Mouse (Mus musculus): Measurements from ENCODE around the gene Ecm2. TPM values are rescaled to one million over a fixed set of nuclear protein-coding genes. Genes with fewer than 3 reads are reported as not detected.

Ecm2 gene
- polyA plus RNA-seq, 1 experiment from 2014 or later: 2.1 TPM

- WGBS: 81% methylated on average over 1 of the region's 1 CpGs
- no peak overlapping the region for H3K9ac ChIP-seq (replicated peaks)
- no peaks in the 10 kb centered on the region for H3K36me3 ChIP-seq
- H3K4me3 ChIP-seq: no peak overlapping the region
- no peaks in the 10 kb centered on the region for H3K9me3 ChIP-seq
- H3K27me3 ChIP-seq: no peaks in the 10 kb centered on the region
- H3K27ac ChIP-seq (replicated peaks): no peak overlapping the region
- no peak for ATAC-seq (replicated peaks)
- H3K4me1 ChIP-seq: no peaks in the 10 kb centered on the region
- H3K4me2 ChIP-seq (replicated peaks): no peak overlapping the region
Observed at GRCm38 (mm10) chr13:49564347-49564746, 59.7 kb downstream of the Ecm2 start.

DNA sequence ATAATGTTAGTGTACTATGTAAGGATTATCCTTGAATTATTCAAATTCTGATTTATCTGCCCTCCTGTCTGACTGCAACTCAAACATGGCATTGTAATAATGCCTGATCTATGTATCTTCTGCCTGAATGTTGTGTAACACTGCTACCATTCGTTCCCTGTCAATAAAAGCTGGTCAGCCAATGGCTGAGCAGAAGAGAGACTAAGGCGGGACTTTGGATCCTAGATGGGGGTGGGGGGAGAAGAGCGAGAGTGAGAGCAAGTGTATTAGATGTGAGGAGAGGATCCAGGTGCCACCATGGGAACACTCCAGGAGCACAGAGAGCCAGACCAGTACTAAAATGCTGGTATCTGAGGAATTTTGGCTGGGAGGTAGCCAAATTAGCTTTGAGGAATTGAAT is 65.8 kb downstream of the Ecm2 start:
- no peak overlapping the region for H3K9ac ChIP-seq (replicated peaks)
- no peak overlapping the region for H3K27ac ChIP-seq (replicated peaks)
- H3K27me3 ChIP-seq: no peaks in the 10 kb centered on the region
- H3K4me3 ChIP-seq: no peak overlapping the region
- 74% methylated on average over 3 of the region's 3 CpGs for WGBS
- no peaks in the 10 kb centered on the region for H3K4me1 ChIP-seq
- no peaks in the 10 kb centered on the region for H3K36me3 ChIP-seq
- no peak for ATAC-seq (replicated peaks)
- H3K9me3 ChIP-seq: no peaks in the 10 kb centered on the region
- no peak overlapping the region for H3K4me2 ChIP-seq (replicated peaks)

GRCm38 (mm10) chr13:49571418-49571817 is 66.8 kb downstream of the Ecm2 start:
- Histone ChIP-seq H3K27ac (replicated peaks) (no peak overlapping the region), H3K9me3 (no peaks in the 10 kb centered on the region), H3K27me3 (no peaks in the 10 kb centered on the region), H3K36me3 (no peaks in the 10 kb centered on the region), H3K4me2 (replicated peaks) (no peak overlapping the region), H3K4me1 (no peaks in the 10 kb centered on the region), H3K4me3 (no peak overlapping the region), H3K9ac (replicated peaks) (no peak overlapping the region)
- 95% methylated on average over 2 of the region's 2 CpGs for WGBS
- no peak for ATAC-seq (replicated peaks)

GRCm38 (mm10) chr13:49581541-49582530 is 77.2 kb downstream of the Ecm2 start, which contains the start of gene Omd:
TSS of gene Omd (plus strand) at chr13:49582462.
- H3K4me2 ChIP-seq (replicated peaks): no peak within 1 kb of the TSS
- no peaks in the 10 kb centered on the region for H3K4me1 ChIP-seq
- H3K36me3 ChIP-seq: no peaks in the 10 kb centered on the region
- H3K27ac ChIP-seq (replicated peaks): no peak within 1 kb of the TSS
- no peaks in the 10 kb centered on the region for H3K27me3 ChIP-seq
- H3K4me3 ChIP-seq: no peak within 1 kb of the TSS
- no peak within 1 kb of the TSS for H3K9ac ChIP-seq (replicated peaks)
- ATAC-seq (replicated peaks): no peak
- H3K9me3 ChIP-seq: no peaks in the 10 kb centered on the region
- 76% methylated on average over 8 of the region's 8 CpGs for WGBS

Other genes with a start within 250 kb of the Ecm2 start
- gene Fgd3, start 184.5 kb upstream of the Ecm2 start, polyA plus RNA-seq (2015; fragmentation: Nextera tagmentation; extraction: Ambion mirVana): 3.4 and 3.9 TPM in 2 replicates
- 26.4 and 27.1 TPM in 2 replicates for gene Bicd2, start 163.2 kb upstream of the Ecm2 start, polyA plus RNA-seq (2015; fragmentation: Nextera tagmentation; extraction: Ambion mirVana)
- gene Ippk, start 83.6 kb upstream of the Ecm2 start, polyA plus RNA-seq (2015; fragmentation: Nextera tagmentation; extraction: Ambion mirVana): 15.1 and 15.9 TPM in 2 replicates
- gene Tes3-ps, start 11.5 kb upstream of the Ecm2 start, polyA plus RNA-seq (2015; fragmentation: Nextera tagmentation; extraction: Ambion mirVana): 0.59 and 0.65 TPM in 2 replicates
- 0.43 and 0.53 TPM in 2 replicates for gene Aspn, start 39.6 kb downstream of the Ecm2 start, polyA plus RNA-seq (2015; fragmentation: Nextera tagmentation; extraction: Ambion mirVana)
- gene Omd, start 77.7 kb downstream of the Ecm2 start, polyA plus RNA-seq (2015; fragmentation: Nextera tagmentation; extraction: Ambion mirVana): 0.47 and 0.66 TPM in 2 replicates
- 7.7 and 9.5 TPM in 2 replicates for gene Ogn, start 103.2 kb downstream of the Ecm2 start, polyA plus RNA-seq (2015; fragmentation: Nextera tagmentation; extraction: Ambion mirVana)
- gene Cenpp, start 148.0 kb downstream of the Ecm2 start, polyA plus RNA-seq (2015; fragmentation: Nextera tagmentation; extraction: Ambion mirVana): 13.1 and 14.5 TPM in 2 replicates
- gene Nol8, start 148.3 kb downstream of the Ecm2 start, polyA plus RNA-seq (2015; fragmentation: Nextera tagmentation; extraction: Ambion mirVana): 27.1 and 27.8 TPM in 2 replicates
- gene Iars, start 177.3 kb downstream of the Ecm2 start, polyA plus RNA-seq (2015; fragmentation: Nextera tagmentation; extraction: Ambion mirVana): 58.0 and 61.8 TPM in 2 replicates

All from forebrain, embryonic 15.5 days (tissue).